Mouse (Mus musculus) intestine, embryonic 14.5 days (tissue): ENCODE results near the gene Olfr891. TPM values are rescaled to one million over a fixed set of nuclear protein-coding genes. Genes with fewer than 3 reads are reported as not detected.
"Not testable (repeated sequence)": the region's sequence is repeated elsewhere in the genome, so short reads cannot be mapped to it uniquely, and the experiment has no call there.

Experiments used
- ATAC-seq: fragments of 200-750 bp; cut with Nextera tagmentation; replicated peaks from 2 replicates; pipeline ENCODE4 v1.8.0; 2017; ENCODE audit warnings: low read depth, moderate number of reproducible peaks, moderate TSS enrichment, moderate library complexity; ENCODE audit not compliant: low FRiP score, low TSS enrichment
- DNase-seq: peaks from one replicate; pipeline ENCODE4 v3.0.0-alpha.2; 2018; ENCODE audit warnings: low spot score
- H3K27ac ChIP-seq: fragments of 300-500 bp; sonication (generic); 2 replicates; pipeline ENCODE4 v1.5.1; 2014; ENCODE audit warnings: low read depth, mild to moderate bottlenecking, control low read depth
- H3K27me3 ChIP-seq: fragments of 300-500 bp; sonication (generic); replicated peaks from 2 replicates; pipeline ENCODE4 v1.6.1; 2014; ENCODE audit warnings: low read length, control low read depth; ENCODE audit not compliant: control insufficient read depth, insufficient read depth
- H3K36me3 ChIP-seq: fragments of 300-500 bp; sonication (generic); 2 replicates; pipeline ENCODE4 v1.6.1; 2014; ENCODE audit warnings: low read length, control low read depth; ENCODE audit not compliant: control insufficient read depth, insufficient read depth
- H3K4me1 ChIP-seq: fragments of 300-500 bp; sonication (generic); replicated peaks from 2 replicates; pipeline ENCODE4 v1.6.1; 2014; ENCODE audit warnings: low read length, control low read depth, mixed read lengths; ENCODE audit not compliant: control insufficient read depth, insufficient read depth
- H3K4me2 ChIP-seq: fragments of 300-500 bp; sonication (generic); 2 replicates; pipeline ENCODE4 v1.6.1; 2014; ENCODE audit warnings: low read length
- H3K4me3 ChIP-seq: fragments of 300-500 bp; sonication (generic); 2 replicates; pipeline ENCODE4 v1.5.1; 2014; ENCODE audit warnings: low read depth, low read length, control low read depth, mixed read lengths
- H3K9ac ChIP-seq: fragments of 300-500 bp; sonication (generic); 2 replicates; pipeline ENCODE4 v1.6.1; 2014; ENCODE audit warnings: mild to moderate bottlenecking, low read length
- H3K9me3 ChIP-seq: fragments of 300-500 bp; sonication (generic); 2 replicates; pipeline ENCODE4 v1.6.1; 2016; ENCODE audit warnings: low read length, control low read depth; ENCODE audit not compliant: control insufficient read depth
- WGBS: fragments of 180-500 bp; shearing (Covaris S2); extraction: QIAGEN DNeasy Blood & Tissue Kit; methylation state at CpG from one replicate; pipeline ENCODE4 v1.1.7; 2014; 5-methylcytosine and 5-hydroxymethylcytosine counted together
- polyA plus RNA-seq: library from polyadenylated mRNA; unstranded; fragments of >200 nt; fragmentation: Nextera tagmentation; extraction: Ambion mirVana; gene quantifications from 2 replicates; pipeline ENCODE4 v1.2.1, GENCODE M21; 2014

The Olfr891 gene
- polyA plus RNA-seq: not detected in 2 replicates

DNA sequence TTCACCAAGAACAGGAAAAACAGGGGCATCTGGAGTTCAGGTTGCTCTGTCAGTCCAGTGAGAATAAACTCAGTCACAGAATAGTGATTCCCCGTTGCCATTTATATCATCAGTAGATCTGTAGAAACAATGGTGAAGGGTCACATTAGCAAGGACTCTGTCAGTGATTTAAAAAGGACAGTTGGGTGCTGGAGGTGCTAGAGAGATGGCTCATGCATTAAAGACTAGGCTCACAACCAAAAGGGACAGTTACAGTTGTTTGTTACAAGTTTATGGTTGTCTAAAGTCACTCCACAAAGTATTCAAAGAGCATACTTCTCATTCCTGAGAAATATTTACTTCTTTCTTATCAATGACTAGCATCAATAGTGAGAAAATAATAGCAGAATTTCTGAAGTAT lies at the start of gene Olfr891:
TSS of gene Olfr891 (minus strand) at position 101 of the 400 bp plus-strand sequence.
- DNase-seq: no peak
- H3K27me3 ChIP-seq: no peaks in the 10 kb centered on the region
- no peaks in the 10 kb centered on the region for H3K4me1 ChIP-seq
- no peak within 1 kb of the TSS for H3K27ac ChIP-seq
- H3K4me2 ChIP-seq: no peak within 1 kb of the TSS
- 78% methylated on average over 1 of the region's 1 CpGs for WGBS
- H3K9ac ChIP-seq: no peak within 1 kb of the TSS
- H3K9me3 ChIP-seq: peaks cover 11% of the 10 kb centered on the region; the same call in 1 of the 2 replicates
- H3K4me3 ChIP-seq: no peak within 1 kb of the TSS
- H3K36me3 ChIP-seq: no peaks in the 10 kb centered on the region
- ATAC-seq: no peak

DNA sequence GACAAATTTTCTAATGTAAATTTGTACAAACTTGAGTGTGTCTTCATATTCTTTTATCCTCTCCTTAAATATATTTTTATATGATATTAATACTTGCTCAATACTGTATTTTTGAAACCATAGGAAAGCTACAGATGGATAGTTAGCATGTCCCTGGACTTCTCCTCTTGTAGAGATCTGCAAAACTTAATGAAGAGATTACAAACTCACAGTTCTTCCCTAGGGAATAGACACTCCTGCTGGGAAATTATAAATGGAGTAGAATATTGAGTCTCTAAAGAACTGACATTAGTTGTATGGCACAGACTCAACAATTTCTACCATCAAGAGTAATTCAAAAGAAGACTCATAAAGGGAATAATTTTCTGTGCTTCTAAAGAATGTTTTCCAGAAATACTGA lies 37.1 kb upstream of the Olfr891 start, which contains the start of gene Olfr894:
TSS of gene Olfr894 (plus strand) at position 301 of the 400 bp plus-strand sequence.
- Histone ChIP-seq H3K27me3 (no peaks in the 10 kb centered on the region), H3K36me3 (no peaks in the 10 kb centered on the region), H3K4me2 (no peak within 1 kb of the TSS), H3K4me3 (no peak within 1 kb of the TSS), H3K4me1 (no peaks in the 10 kb centered on the region), H3K27ac (no peak within 1 kb of the TSS), H3K9me3 (no peaks in the 10 kb centered on the region), H3K9ac (no peak within 1 kb of the TSS)
- DNase-seq (no peak), ATAC-seq (no peak)

DNA sequence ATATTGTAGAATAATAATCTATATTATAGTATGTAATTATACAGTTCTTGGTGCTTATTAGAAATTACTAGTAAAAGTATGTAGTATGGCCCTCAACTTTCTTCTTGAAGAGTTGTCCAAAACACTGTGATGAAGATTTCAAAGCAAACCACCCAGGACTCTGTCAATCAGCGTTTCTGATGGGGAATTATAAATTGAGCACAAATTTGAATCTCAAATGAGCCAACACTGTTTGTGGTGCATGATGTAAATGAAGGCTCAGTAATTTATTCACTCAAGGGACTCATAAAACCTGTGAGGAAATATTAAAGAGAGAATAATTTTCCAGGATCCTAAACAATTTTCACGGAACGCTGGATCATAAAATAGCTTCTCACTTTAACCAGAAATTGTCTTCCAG lies 27.4 kb upstream of the Olfr891 start, which contains the start of gene Olfr893:
TSS of gene Olfr893 (plus strand) at position 301 of the 400 bp plus-strand sequence.
- Histone ChIP-seq H3K4me2 (no peak within 1 kb of the TSS), H3K27ac (no peak within 1 kb of the TSS), H3K9me3 (no peaks in the 10 kb centered on the region), H3K36me3 (no peaks in the 10 kb centered on the region), H3K4me1 (no peaks in the 10 kb centered on the region), H3K4me3 (no peak within 1 kb of the TSS), H3K27me3 (no peaks in the 10 kb centered on the region), H3K9ac (no peak within 1 kb of the TSS)
- 91% methylated on average over 3 of the region's 3 CpGs for WGBS
- ATAC-seq: no peak
- no peak for DNase-seq

DNA sequence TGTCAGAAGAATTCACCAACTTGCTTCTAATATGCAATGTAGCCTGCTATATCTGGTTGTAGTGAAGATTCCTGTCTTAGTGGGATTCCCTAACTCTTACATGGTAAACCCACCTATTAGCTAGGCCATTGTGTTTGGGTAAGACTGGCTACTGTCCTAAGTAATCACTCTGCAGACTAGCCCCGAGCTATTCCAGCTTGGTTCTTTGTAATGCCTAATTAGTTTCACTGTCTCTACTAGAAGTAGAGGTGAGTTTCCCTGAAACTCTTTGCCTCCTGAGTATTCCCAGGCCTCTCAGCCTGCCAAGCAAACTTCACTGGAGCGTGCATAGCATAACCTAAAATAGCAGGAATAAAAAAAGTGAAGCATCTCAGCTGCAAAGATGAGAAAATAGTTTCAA lies 12.3 kb downstream of the Olfr891 start:
- H3K36me3 ChIP-seq, H3K9ac ChIP-seq, H3K27me3 ChIP-seq, ATAC-seq, H3K9me3 ChIP-seq, H3K4me1 ChIP-seq, H3K27ac ChIP-seq, H3K4me2 ChIP-seq, DNase-seq, H3K4me3 ChIP-seq: not testable (repeated sequence)
- WGBS: 46% methylated on average over 2 of the region's 2 CpGs

DNA sequence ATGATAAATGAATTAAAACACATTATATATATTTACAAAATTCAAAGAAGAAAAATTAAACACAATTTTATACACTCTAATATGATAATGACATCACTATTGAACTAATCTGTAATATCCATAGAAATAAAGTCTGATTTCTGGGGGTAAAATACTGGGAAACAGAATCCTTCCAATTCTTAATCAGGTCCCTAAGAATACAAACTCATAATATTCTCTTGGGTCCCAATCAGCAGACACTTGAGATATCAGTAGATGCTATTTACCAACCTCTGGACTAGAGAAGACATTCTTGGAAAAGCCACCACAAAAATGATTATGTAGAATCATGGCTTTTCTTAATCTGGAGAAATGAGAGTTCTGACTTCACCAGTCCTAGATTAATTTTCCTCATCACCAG lies 38.4 kb downstream of the Olfr891 start, which contains the start of gene Olfr890:
TSS of gene Olfr890 (plus strand) at position 301 of the 400 bp plus-strand sequence.
- Histone ChIP-seq H3K4me1 (no peaks in the 10 kb centered on the region), H3K9ac (no peak within 1 kb of the TSS), H3K36me3 (no peaks in the 10 kb centered on the region), H3K9me3 (no peaks in the 10 kb centered on the region), H3K27me3 (no peaks in the 10 kb centered on the region), H3K4me3 (no peak within 1 kb of the TSS), H3K27ac (no peak within 1 kb of the TSS), H3K4me2 (no peak within 1 kb of the TSS)
- ATAC-seq (no peak), DNase-seq (no peak)

Other genes starting within 250 kb of the Olfr891 start
- gene Olfr881, start 189.0 kb downstream of the Olfr891 start, polyA plus RNA-seq: not detected in 2 replicates
- gene Olfr883, start 155.0 kb downstream of the Olfr891 start, polyA plus RNA-seq: not detected in 2 replicates
- not detected in 2 replicates for gene Olfr884, start 134.3 kb downstream of the Olfr891 start, polyA plus RNA-seq
- not detected in 2 replicates for gene Olfr885, start 119.5 kb downstream of the Olfr891 start, polyA plus RNA-seq
- gene Olfr887, start 96.7 kb downstream of the Olfr891 start, polyA plus RNA-seq: not detected in 2 replicates
- not detected in 2 replicates for gene Olfr888, start 72.7 kb downstream of the Olfr891 start, polyA plus RNA-seq
- gene Olfr889, start 65.6 kb downstream of the Olfr891 start, polyA plus RNA-seq: 0.05 and 0.11 TPM in 2 replicates
- gene Olfr890, start 38.3 kb downstream of the Olfr891 start, polyA plus RNA-seq: not detected in 2 replicates
- gene Olfr893, start 27.5 kb upstream of the Olfr891 start, polyA plus RNA-seq: not detected in 2 replicates
- not detected in 2 replicates for gene Olfr894, start 37.2 kb upstream of the Olfr891 start, polyA plus RNA-seq
- gene Olfr143, start 72.0 kb upstream of the Olfr891 start, polyA plus RNA-seq: not detected in 2 replicates
- gene Olfr895, start 87.0 kb upstream of the Olfr891 start, polyA plus RNA-seq: not detected in 2 replicates
- not detected in 2 replicates for gene Olfr896-ps1, start 110.3 kb upstream of the Olfr891 start, polyA plus RNA-seq
- not detected in 2 replicates for gene Olfr25, start 148.2 kb upstream of the Olfr891 start, polyA plus RNA-seq
- gene Olfr898, start 167.6 kb upstream of the Olfr891 start, polyA plus RNA-seq: not detected in 2 replicates
- not detected in 2 replicates for gene Olfr250, start 186.1 kb upstream of the Olfr891 start, polyA plus RNA-seq
- not detected in 2 replicates for gene Olfr251, start 196.3 kb upstream of the Olfr891 start, polyA plus RNA-seq
- gene Olfr147, start 220.9 kb upstream of the Olfr891 start, polyA plus RNA-seq: not detected in 2 replicates
- not detected in 2 replicates for gene Olfr901, start 248.6 kb upstream of the Olfr891 start, polyA plus RNA-seq